Mouse (Mus musculus) ZHBTc4 (cell line): Measurements from ENCODE around the gene Pcx.
A peak's percentile ranks its signal among the peaks of the same experiment; 100 is the strongest.
"Not testable (repeated sequence)": the region's sequence is repeated elsewhere in the genome, so short reads cannot be mapped to it uniquely, and the experiment has no call there.

Experiments used
- DNase-seq: peaks from one replicate; pipeline ENCODE4 v3.0.0-alpha.2; 2011; ENCODE audit warnings: low read depth, low spot score

Pcx gene

DNA sequence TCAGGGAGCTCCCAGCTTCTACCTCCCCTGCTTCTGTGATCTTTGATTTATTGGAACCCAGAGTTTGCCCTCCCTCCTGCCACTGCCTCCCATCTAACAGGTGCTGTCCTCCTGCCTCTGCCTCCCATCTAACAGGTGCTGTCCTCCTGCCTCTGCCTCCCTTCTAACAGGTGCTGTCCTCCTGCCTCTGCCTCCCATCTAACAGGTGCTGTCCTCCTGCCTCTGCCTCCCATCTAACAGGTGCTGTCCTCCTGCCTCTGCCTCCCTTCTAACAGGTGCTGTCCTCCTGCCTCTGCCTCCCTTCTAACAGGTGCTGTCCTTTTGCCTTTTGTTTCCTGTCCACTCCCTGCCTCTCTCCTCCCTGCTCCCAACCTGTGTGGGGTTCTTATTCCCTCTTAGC is 76.5 kb downstream of the Pcx start:
- DNase-seq, result not testable (repeated sequence)

DNA sequence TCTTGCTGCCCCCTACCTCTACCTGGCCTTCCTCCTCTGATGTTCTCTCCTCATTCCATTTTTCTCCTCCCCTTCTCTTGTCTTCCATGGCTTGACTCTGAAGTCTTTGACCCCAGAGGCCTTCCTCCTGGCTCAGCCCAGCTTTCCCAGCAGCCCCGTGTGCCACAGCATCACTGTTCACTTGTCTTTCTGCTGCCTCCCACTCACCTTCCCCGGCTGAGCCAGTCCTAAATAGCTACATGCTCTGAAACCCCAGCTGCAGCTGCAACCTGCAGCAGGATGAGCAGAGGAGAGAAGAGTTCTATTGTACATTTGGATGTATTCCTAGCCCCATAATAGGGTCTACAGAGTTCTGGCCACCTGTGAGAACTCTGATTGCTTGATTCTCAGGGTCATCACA is 77.2 kb downstream of the Pcx start:
- DNase-seq, result no peak

DNA sequence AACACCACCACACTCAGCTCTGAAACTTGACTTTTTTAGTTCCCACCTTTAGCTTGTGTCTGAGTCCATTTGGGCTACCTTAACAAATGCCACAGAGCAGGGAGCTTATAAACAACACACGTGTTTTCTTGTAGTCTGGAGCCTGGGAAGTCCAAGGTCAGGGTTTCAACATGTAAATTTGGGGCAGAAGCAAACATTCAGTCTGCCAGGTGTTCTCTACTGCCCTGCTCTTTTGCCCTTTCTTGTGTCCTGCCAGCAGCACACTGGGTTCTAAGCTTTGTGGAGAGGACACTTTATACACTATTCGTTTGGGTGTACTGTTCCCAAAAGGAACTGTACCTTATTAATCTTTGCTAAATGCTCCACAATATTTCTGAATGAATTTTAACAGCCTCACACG is 78.2 kb downstream of the Pcx start:
- no peak for DNase-seq

DNA sequence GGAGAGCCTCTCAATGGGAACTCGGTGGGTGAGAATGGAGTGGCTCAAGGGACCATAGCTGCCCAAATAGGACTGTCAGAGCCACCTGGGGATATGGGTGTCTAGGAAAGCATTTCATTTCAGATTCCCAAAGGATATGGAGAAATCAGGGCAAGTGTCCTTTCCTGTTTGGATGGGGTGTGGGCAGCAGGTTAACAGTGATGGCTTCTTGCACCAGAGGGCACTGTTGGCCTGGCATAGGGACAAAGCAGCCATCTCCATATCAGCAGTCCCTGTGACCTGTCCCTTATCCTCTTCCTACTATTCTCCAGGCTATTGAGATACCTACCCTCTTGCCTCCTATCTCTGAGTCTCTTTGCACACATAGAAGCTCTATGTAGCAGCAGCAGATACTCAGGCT is 78.8 kb downstream of the Pcx start:
- no peak for DNase-seq

DNA sequence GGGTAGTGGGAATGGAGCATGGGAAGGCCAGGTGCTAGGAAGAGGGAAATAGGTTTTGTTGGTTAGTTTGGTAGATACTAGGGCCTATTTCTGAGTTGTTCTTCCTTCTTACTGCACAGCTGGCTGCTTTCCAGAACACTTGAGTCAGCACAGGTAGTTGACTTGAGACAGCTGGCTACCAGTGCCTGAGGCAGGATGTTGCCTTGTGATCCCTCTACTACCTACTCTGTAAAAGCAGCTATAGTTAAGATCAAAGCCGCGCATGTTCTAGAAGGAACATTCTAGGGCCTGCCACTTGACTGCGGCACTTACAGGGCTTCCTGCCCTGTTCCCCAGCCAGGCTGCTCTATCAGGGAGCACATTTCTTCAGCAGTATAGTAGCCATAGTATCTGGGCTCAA is 79.8 kb downstream of the Pcx start:
- no peak for DNase-seq

DNA sequence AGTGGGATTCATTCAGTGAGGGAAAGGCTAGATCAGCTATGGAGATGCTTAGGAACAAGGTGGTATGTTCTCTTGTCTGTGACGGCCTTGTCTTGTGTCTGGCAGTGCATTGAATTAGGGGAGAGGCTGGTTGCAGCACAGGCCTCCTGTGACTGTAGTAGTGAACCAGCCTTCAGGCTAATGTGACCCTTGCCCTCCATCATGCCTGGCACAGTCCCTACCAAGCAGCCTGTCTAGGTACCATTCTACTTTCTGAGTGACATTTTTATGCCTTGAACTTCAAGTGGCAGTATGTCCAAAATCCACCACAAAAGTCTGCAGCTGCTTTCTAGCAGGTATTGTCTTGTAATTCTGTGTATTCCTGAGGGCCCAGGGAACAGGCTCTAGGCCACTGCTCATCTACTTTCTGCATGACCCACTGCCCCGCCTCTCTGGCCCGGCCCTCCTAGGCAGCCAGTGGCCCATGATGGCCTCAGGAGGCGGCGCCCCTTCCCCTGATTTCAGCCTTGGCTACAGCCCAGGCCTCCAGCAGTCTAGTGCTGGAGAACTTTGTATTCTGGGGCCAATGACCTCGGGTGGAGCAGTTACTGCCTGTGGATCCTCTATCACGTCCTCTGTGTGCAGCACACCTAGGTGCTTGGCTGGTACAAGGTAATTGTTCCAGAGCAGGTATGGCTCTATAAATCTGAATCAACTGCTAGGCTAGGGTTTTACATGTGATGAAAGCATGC is 83.7 kb downstream of the Pcx start:
- no peak for DNase-seq

DNA sequence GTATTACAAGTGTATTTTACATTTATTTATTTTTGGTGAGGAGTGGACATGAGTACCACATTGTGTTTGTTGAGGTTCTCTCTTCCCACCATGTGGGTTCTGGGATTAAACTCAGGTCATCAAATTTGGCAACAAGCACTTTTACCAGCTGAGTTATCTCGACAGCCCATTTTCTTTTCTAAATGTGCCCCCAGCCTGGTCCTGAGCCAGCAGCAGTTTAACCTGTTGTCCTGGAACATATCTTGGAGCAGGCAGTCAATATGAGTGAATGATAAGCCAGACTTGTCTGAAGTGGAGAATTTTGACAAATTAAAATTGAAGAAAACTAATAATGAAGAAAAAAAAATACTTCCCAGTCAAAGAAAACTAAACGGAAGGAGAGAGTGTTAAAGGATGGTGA is 85.8 kb downstream of the Pcx start:
- no peak for DNase-seq

DNA sequence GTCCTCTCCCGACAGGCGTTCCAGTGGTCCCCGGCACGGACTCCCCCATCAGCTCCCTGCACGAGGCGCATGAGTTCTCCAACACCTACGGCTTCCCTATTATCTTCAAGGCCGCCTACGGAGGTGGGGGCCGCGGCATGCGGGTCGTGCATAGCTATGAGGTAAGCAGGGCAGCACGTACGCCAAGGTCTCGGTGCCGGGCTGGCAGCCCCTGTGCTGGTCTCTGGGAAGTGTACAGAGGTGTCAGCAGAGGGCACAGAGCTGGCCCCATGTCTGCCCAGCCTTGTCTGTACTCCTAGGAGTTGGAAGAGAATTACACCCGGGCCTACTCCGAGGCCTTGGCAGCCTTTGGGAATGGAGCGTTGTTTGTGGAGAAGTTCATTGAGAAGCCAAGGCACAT is 92.2 kb downstream of the Pcx start:
- DNase-seq, result no peak

DNA sequence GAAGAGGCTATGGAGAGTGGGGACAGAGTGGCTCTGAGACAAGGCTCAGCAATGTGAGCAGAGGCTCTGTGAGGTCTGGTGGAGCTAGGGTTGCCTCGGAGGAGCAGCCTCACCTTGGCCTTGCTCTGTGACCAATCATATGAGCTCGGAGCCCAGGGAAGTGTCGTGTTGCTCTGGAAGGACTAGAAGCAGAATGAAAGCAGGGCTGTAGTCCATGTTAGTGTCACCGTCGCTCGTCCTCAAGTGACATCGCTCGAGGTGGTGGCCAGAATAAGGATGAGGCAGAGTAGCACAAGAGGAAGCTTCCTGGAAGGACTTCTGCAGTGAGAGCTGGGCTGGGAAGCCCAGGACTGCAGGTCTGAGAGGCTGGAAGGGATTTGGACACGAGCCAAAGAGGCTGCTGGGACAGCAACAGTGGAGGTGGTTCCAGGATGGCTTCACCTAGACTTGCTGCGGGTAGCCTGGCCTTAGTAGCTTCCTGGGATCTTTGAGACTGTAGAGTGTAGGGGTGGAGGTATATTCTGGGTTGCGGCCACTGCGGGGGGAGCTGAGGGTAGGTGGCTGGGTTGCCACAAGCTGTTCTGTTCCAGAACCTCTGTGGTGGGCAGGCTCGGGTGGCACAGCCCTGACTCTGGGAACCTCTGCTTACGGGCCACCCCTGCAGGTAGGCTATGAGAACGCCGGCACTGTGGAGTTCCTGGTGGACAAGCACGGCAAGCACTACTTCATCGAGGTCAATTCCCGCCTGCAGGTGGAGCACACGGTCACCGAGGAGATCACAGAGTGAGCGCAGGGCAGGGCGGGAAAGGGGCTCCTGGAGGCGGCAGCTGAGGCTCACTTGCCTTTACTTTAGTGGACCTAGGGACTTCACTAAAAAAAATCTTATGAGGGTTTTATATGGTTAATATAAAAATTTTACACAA is 93.8 kb downstream of the Pcx start:
- DNase-seq, result peak; percentile 87

DNA sequence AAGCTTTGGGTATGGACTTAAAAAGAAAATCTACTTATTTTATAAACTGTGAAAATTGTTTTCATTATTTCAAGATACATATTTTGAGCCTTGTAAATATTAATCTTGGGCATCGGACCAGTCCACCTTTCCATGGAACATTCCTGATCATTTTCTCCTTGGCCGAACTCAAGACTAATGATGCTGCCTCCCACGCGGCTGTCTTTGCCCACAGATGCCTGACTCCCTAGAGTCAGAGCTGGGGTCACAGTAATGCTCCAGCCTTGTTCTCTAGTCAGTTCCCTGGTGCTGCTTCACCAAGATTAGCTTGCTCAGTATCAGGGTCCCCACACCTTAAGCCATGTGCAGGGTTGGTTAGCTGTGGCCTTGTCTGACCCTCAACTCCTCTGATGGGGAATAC is 95.4 kb downstream of the Pcx start:
- no peak for DNase-seq

DNA sequence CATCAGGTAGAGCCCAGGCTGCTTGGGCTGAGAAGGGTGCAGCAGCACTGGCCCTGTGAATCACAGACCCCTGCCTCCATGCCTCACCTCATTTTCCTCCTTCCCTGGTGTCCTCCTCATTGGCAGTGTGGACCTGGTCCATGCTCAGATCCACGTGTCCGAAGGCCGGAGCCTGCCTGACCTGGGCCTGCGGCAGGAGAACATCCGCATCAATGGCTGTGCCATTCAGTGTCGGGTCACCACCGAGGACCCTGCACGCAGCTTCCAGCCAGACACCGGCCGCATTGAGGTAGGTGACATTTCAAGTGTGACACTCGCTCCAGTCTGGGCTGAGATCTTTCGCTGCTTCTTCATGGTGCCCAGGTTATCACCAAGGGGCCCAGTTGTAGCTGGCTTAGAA is 97.1 kb downstream of the Pcx start:
- DNase-seq, result no peak

DNA sequence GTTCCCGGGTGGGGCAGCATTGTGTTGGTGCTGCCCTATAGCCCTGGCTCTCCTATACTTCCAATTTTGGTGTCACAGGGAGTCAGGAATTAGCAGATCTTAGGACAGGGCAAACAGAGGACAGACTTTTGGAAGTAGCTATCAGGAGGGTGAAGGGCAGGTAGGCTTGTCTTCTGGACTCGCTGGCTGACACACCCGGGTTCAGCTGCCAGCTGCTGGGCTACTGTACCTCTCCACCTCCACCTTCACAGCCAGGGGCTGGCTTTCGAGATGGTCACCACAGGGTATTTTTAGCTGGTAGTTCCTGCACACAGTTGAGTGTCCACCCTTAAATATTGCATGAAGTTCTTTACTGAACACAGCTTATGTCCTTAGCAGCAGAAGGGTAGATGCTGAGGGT is 98.2 kb downstream of the Pcx start:
- no peak for DNase-seq

DNA sequence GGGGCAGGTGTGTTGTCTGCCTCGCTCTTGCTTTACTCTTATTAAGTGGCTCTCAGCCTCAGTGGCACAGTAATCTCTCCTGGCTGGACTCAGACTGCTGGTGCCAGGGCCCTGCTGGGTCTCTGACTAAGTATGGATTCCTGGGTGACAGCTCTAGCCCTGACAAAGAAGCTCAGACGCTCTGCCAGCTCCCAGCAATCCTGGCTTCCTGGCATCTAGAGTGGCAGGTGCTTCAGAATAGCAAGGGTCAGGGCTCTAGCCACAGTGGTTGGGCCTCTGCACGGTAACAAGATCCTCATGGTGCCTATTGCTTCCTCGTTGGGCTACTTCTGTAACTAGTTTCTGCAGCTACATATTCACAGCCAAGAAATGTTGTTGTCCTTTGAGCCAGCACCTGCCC is 99.8 kb downstream of the Pcx start:
- no peak for DNase-seq

DNA sequence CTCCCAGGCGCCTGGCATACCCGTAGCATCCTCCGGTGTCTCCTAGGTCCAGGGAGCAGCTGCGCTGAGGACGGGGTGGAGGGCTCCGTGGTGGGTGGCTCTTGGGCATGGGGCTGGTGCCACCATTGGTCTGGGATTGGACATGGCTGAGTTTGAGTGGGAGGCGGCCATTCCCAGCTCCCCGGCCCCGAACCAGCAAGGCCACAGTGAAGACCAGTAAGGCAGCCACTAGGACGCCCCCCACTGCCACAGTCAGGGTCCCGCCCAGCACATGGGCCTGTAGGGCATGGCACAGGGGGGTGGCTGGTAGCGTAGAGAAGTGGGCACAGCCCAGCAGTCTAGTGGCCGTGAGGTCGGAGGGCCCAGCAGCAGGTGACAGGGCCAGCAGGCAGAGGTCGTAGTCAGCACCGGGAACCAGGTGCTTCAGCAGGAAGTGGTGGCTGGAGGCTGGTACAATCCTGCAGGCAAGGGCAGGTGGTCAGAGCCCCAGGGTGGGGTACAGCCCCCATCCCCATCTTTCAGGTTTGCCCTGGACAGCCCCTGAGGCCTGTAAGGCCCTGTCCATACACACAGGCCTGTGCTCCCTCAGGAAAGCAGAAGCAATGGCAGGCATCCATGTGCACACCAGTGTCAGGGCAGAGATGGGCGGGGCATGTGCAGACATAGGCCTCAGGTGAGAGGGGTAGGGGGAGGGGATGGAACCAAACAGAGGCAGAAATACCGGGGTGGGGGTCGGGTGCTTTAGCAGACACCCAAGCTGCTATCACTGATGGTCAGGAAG is 102.1 kb downstream of the Pcx start:
- DNase-seq, result no peak

DNA sequence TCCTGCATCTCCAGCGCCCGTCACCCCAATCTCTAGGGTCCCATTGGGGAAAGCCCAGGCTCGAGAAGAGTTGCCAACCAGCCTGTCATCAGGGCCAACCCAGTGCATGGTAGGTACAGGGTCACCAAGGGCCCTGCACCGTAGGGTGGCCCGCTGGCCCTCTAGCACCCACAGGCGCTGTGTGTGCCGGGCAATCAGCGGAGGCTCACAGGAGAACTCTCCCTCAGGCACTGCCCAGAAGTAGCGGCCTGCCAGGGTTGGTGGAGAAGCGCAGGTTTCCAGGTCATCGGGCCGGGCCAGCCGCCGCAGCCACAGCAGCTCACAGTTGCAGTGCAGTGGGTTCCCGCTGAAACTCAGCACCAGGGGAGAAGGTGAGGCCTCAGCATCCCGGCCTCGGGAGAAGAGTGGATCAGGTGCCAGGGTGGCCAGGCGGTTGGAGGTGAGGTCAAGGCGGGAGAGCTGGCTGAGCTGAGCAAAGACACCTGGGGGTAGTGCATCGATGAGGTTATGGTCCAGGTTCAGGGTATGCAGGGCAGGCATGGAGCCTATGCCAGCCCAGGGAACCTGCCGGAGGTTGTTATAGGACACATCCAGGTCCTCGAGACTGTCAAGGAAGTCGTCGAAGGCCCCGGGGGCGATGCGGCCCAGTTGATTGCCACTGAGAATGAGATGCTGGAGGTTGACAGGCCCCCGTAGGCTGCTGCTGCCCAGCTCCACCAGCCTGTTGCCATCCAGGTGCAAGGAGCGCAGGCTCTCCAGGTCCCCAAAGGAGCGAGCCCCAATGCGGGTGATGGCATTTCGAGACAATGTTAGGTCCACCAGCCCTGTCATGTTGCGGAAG is 103.4 kb downstream of the Pcx start:
- peak; percentile 23 for DNase-seq

DNA sequence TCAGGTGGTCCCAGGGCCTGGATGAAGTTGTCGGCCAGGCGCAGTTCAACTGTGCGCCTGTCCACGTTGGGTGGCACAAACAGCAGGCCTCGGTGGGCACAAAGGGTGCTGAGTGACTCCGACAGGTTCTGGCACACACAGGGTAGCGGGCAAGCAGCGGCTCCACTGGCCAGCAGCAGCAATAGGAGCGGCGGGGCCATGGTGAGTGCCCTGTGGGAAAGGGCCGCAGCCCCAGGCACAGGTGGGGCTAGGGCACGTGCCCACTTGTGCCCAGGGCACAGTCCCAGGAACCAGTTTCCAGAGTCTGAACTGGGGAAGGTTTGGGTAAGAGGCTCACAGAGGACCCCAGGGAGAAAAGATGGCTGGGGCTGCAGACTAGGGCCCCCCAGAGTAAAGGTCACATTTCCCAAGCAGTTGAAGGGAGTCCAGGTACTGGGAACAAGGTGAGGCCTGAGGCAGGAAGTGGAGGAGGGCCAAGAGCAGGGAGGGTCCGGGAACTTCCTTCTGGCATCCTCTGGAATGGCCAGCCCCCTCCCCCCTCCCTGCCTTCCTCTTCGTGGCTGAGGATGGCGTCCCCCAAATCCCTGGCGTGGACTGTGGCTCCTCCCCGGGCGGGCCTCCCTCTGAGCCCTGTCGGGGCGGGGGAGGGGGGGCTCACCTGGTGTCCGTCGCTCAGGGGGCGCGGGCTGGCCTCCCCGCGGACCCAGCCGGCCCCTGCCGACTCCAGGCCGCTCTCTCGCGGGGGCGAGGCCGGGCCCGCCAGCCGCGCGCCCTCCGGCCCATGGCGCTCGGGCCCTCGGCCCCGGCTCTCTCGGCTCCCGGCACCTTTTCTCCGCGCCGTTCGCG is 104.3 kb downstream of the Pcx start:
- peak; percentile 57 for DNase-seq

DNA sequence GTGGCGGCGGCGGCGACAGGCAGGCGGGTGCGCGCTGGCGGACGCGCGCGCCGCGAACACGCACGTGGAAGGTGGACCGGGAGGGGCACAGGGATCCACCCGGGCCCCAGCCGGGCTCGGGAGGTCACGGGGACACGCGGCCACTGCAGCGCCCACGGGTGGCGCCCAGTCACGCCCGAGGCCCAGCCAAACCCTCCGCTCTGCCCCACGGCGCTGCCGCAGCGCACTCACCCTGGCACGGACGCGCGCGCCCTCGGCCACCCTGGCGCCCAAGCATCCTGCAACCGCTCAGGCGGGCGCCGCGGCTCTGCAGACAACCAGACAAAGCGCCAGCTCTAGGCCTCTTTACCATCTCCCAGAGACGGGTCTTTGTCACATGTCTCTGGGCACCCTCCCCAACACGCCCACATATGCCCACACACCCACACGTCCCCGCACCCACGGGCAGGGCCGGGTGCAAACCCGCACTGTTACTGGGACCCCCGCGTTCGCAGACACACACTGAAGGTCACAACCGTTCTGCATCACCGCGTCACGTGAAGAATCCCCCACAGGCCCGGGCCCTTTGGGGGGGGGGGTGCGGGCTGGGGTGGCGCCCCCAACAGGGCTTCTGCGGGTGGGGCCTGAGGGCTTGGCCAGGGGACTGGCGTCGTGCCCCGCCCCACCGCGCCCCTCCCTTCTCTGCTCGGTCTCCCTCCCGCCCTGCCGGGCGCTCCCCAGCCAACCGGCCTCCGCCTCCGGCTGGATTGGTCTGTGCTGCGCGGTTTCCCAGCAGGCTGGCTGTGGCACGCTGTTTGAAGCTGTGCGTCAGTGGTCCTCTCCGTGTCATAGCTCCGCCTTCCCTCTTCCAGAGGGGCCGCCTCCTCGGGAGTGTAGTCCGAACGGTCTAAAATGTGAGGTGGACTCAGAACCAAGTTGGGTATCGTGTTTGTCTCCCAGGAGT is 105.2 kb downstream of the Pcx start, which contains the start of gene Lrfn4:
Gene Lrfn4, minus strand, starts transcription at position 517 of the 943 bp plus-strand sequence.
- peak; percentile 93 for DNase-seq

DNA sequence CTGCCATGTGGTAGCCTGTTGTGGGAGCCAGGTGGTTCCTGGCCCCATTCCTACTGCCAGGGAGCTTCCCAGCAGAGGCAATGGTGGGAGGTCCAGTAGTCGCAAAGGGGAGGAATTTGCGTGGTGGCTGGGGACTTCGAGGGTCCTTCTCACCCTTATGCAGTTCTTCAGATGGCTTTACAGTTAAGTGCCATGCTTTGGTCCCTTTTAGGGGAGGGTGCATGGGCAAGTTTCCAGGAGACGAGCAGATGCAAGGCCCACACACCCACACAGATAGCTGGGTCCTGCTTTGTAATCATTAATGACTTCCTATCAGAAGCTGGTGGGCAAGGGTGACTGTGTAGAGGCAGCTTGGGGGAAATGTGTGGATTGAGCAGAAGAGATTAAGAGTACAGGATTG is 106.3 kb downstream of the Pcx start:
- no peak for DNase-seq

DNA sequence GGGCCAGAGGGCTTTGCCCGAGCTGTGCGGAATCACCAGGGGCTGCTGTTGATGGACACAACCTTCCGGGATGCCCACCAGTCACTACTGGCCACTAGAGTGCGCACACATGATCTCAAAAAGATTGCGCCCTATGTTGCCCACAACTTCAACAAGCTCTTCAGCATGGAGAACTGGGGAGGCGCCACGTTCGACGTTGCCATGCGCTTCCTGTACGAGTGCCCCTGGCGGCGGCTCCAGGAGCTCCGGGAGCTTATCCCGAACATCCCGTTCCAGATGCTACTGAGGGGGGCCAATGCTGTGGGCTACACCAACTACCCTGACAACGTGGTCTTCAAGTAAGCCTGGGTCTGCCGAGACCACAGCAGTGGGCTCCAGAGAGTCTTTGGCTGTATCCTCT is 107.9 kb downstream of the Pcx start:
- DNase-seq, result peak; percentile 74
